Mouse (Mus musculus): ENCODE data around the gene Nkx6-1. TPM values are rescaled to one million over a fixed set of nuclear protein-coding genes. Genes with fewer than 3 reads are reported as not detected.
A peak's percentile ranks its signal among the peaks of the same experiment; 100 is the strongest.

Nkx6-1 gene
- polyA plus RNA-seq, 1 experiment from 2014 or later, result 7.5 TPM

DNA sequence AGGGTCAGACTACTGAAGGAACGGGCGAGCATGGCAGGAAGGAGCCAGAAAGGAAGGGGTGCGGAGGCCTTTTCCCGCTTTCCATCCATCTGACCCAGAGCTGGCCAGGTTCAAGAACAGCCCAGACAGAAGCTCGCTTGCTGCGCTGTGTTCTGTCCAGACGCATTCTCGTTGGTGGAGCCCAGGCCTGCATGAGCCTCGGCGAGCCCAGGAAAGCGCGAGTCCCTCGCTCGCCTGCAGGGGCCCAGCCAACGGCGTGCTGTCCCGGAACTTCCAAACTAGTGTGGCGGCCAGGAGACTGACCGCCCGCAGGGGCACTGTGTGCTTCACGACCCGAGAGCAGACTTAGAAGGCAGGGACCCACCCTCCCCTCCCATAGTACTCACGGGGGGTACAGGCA is 1.6 kb downstream of the Nkx6-1 start:
- H3K9me3 ChIP-seq (ENCODE audit: control insufficient read depth, low read length), result no peaks in the 10 kb centered on the region
- H3K36me3 ChIP-seq (ENCODE audit: control insufficient read depth, insufficient read depth, low read length), result no peaks in the 10 kb centered on the region
- peak; percentile 80 for DNase-seq (ENCODE audit: low spot score)
- under 1% methylated on average over 23 of the region's 23 CpGs for WGBS
- peaks cover 14% of the 10 kb centered on the region for H3K4me1 ChIP-seq (ENCODE audit: control insufficient read depth, insufficient read depth, low read length)
- no peak for ATAC-seq (ENCODE audit: insufficient read depth, low FRiP score, low TSS enrichment)
- H3K9ac ChIP-seq (ENCODE audit: low read length), result peak overlapping the region; percentile 62
- H3K4me3 ChIP-seq (ENCODE audit: low read depth, low read length), result peak overlapping the region; percentile 43
- H3K27me3 ChIP-seq (ENCODE audit: control insufficient read depth, insufficient read depth, low read length), result peaks cover 98% of the 10 kb centered on the region
- peak overlapping the region; percentile 77; the same call in 1 of the 2 replicates for H3K27ac ChIP-seq (ENCODE audit: low read depth, low read length)
- peak overlapping the region; percentile 43 for H3K4me2 ChIP-seq (ENCODE audit: low read depth)

DNA sequence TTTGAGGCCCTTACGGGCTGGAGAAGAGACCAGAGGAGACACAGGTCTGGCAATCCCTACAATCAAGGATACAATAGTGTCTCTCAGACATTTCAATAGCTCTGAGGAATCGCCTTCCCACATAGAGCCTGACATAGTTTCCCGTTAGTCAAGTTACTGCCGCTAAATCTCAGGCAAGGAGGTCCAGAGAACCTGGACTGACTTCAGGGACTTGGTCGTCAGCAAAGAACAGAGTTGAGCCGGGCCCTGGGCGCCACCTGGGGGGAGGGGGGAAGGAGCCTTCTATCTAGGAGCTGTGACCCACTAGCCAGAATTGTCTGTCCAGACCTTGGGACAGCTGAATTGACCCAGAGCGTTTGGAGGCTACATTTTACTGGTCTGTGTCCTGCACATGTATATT is 2.3 kb downstream of the Nkx6-1 start:
- ATAC-seq (ENCODE audit: insufficient read depth, low FRiP score, low TSS enrichment), result no peak
- H3K9ac ChIP-seq (ENCODE audit: low read length), result peak overlapping the region; percentile 62
- peak overlapping the region; percentile 43 for H3K4me3 ChIP-seq (ENCODE audit: low read depth, low read length)
- DNase-seq (ENCODE audit: low spot score), result peak; percentile 34
- no peaks in the 10 kb centered on the region for H3K36me3 ChIP-seq (ENCODE audit: control insufficient read depth, insufficient read depth, low read length)
- WGBS, result under 1% methylated on average over 8 of the region's 8 CpGs
- peaks cover 14% of the 10 kb centered on the region for H3K4me1 ChIP-seq (ENCODE audit: control insufficient read depth, insufficient read depth, low read length)
- H3K27ac ChIP-seq (ENCODE audit: low read depth, low read length), result no peak overlapping the region
- no peaks in the 10 kb centered on the region for H3K9me3 ChIP-seq (ENCODE audit: control insufficient read depth, low read length)
- peak overlapping the region; percentile 36 for H3K4me2 ChIP-seq (ENCODE audit: low read depth)
- H3K27me3 ChIP-seq (ENCODE audit: control insufficient read depth, insufficient read depth, low read length), result peaks cover 96% of the 10 kb centered on the region

DNA sequence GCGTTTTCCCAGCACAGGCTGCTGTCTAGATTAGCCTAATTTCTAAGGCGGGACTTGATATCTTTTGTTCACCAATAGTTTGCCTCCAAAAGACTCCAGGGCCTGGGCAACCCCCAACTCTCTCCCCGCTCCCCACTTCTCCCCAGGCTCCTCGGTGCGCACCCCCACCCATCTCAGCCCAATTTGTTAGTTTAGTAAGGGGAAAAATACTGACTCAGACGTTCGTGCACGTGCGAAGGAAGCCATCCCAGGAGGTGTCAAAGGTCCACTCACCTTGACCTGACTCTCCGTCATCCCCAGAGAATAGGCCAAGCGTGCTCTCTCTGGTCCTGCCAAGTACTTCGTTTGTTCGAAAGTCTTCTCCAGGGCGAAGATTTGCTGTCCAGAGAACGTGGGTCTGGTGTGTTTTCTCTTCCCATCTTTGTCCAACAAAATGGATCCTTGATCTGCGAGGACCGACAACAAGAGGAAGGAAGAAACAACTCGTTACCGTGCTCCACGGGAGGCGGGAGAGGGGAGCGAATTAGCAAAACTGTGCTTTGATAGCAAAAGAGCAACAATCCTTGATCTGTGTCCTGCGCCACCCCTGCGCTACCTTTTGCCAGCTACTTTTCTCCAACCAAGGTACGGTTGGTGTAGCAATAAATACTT is 3.1 kb downstream of the Nkx6-1 start:
- peaks cover 14% of the 10 kb centered on the region for H3K4me1 ChIP-seq (ENCODE audit: control insufficient read depth, insufficient read depth, low read length)
- H3K27me3 ChIP-seq (ENCODE audit: control insufficient read depth, insufficient read depth, low read length), result peaks cover 96% of the 10 kb centered on the region
- H3K4me2 ChIP-seq (ENCODE audit: low read depth), result peak overlapping the region; percentile 36
- ATAC-seq (ENCODE audit: insufficient read depth, low FRiP score, low TSS enrichment) (no peak), DNase-seq (ENCODE audit: low spot score) (peak; percentile 50)
- H3K36me3 ChIP-seq (ENCODE audit: control insufficient read depth, insufficient read depth, low read length), result no peaks in the 10 kb centered on the region
- H3K9me3 ChIP-seq (ENCODE audit: control insufficient read depth, low read length), result no peaks in the 10 kb centered on the region
- under 1% methylated on average over 25 of the region's 25 CpGs for WGBS
- H3K27ac ChIP-seq (ENCODE audit: low read depth, low read length), result no peak overlapping the region
- H3K4me3 ChIP-seq (ENCODE audit: low read depth, low read length), result peak overlapping the region; percentile 43
- peak overlapping the region; percentile 32 for H3K9ac ChIP-seq (ENCODE audit: low read length)

DNA sequence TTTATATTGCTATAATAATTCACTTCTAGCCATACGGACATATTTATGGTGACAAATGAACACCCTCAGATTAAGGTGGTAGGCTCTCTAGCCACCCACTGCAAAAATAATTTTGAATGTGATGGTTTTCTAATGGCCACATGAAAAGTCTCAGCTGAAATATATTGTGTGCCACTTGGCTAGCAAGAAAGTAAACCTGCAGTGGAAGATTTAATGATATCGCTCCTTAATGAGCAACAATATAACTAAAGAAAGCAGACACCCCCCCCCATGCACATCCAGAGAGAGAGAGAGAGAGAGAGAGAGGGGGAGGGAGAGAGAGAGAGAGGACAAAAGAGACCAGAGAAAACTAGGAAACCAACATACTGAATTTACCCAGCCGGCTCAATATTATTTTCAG is 4.1 kb downstream of the Nkx6-1 start:
- Histone ChIP-seq H3K27ac (ENCODE audit: low read depth, low read length) (no peak overlapping the region), H3K9me3 (ENCODE audit: control insufficient read depth, low read length) (no peaks in the 10 kb centered on the region), H3K4me1 (ENCODE audit: control insufficient read depth, insufficient read depth, low read length) (peaks cover 16% of the 10 kb centered on the region), H3K9ac (ENCODE audit: low read length) (no peak overlapping the region), H3K4me3 (ENCODE audit: low read depth, low read length) (no peak overlapping the region), H3K36me3 (ENCODE audit: control insufficient read depth, insufficient read depth, low read length) (no peaks in the 10 kb centered on the region), H3K27me3 (ENCODE audit: control insufficient read depth, insufficient read depth, low read length) (peaks cover 96% of the 10 kb centered on the region), H3K4me2 (ENCODE audit: low read depth) (peak overlapping the region; percentile 2; the same call in 1 of the 2 replicates)
- 4% methylated on average over 3 of the region's 3 CpGs for WGBS
- ATAC-seq (ENCODE audit: insufficient read depth, low FRiP score, low TSS enrichment), result no peak
- DNase-seq (ENCODE audit: low spot score), result no peak

DNA sequence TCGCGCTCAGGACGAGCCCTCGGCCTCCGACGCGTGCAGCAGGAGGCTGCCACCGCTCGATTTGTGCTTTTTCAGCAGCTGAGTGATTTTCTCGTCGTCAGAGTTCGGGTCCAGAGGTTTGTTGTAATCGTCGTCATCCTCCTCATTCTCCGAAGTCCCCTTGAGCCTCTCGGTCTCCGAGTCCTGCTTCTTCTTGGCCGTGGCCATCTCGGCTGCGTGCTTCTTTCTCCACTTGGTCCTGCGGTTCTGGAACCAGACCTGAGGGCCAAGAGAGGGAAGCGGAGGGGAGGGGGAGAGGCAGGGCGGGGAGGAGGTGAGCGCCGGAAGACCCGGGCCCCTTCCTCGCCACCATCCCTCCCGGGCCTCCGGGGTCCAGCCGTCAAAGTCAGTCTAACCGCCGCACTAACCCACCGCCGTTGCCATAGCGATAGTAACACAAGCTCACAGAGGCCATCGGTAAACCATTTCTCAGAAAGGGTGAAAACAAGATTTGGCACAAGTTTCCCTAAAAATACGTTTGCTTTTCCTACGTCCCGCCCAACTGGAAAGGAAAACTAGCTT is 5.3 kb downstream of the Nkx6-1 start:
- peaks cover 92% of the 10 kb centered on the region for H3K27me3 ChIP-seq (ENCODE audit: control insufficient read depth, insufficient read depth, low read length)
- H3K9ac ChIP-seq (ENCODE audit: low read length), result peak overlapping the region; percentile 47
- H3K4me1 ChIP-seq (ENCODE audit: control insufficient read depth, insufficient read depth, low read length), result peaks cover 14% of the 10 kb centered on the region
- DNase-seq (ENCODE audit: low spot score) (peak; percentile 77), ATAC-seq (ENCODE audit: insufficient read depth, low FRiP score, low TSS enrichment) (peak; percentile 51; the same call in 1 of the 2 replicates)
- peak overlapping the region; percentile 28 for H3K4me3 ChIP-seq (ENCODE audit: low read depth, low read length)
- H3K4me2 ChIP-seq (ENCODE audit: low read depth), result peak overlapping the region; percentile 42
- WGBS, result 1% methylated on average over 39 of the region's 39 CpGs
- no peaks in the 10 kb centered on the region for H3K36me3 ChIP-seq (ENCODE audit: control insufficient read depth, insufficient read depth, low read length)
- H3K9me3 ChIP-seq (ENCODE audit: control insufficient read depth, low read length), result no peaks in the 10 kb centered on the region
- H3K27ac ChIP-seq (ENCODE audit: low read depth, low read length), result 0 out of 2 replicates have a peak overlapping the region, but pooled peaks have one; percentile 44

DNA sequence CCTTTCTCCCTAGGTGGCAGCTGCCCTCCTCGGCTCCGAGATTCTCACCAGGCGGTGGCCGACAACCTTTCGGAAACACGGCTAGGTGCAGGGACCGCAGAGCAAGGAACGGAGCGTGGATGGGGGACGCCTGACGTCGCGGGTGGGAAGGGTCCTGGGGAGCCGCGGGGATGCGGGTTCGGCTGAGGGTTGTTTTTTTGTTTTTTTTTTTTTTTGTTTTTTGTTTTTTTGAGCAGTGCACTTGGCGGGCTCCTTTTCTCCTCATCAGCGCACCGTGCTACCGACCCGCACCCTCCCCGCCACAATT is 5.9 kb downstream of the Nkx6-1 start:
- ATAC-seq (ENCODE audit: insufficient read depth, low FRiP score, low TSS enrichment) (no peak), DNase-seq (ENCODE audit: low spot score) (peak; percentile 45)
- 1% methylated on average over 23 of the region's 23 CpGs for WGBS
- peak overlapping the region; percentile 42 for H3K4me2 ChIP-seq (ENCODE audit: low read depth)
- peaks cover 11% of the 10 kb centered on the region; the same call in 1 of the 2 replicates for H3K4me1 ChIP-seq (ENCODE audit: control insufficient read depth, insufficient read depth, low read length)
- H3K9ac ChIP-seq (ENCODE audit: low read length), result peak overlapping the region; percentile 47; the same call in 1 of the 2 replicates
- H3K27ac ChIP-seq (ENCODE audit: low read depth, low read length), result no peak overlapping the region
- H3K4me3 ChIP-seq (ENCODE audit: low read depth, low read length), result peak overlapping the region; percentile 28
- no peaks in the 10 kb centered on the region for H3K9me3 ChIP-seq (ENCODE audit: control insufficient read depth, low read length)
- peaks cover 92% of the 10 kb centered on the region for H3K27me3 ChIP-seq (ENCODE audit: control insufficient read depth, insufficient read depth, low read length)
- no peaks in the 10 kb centered on the region for H3K36me3 ChIP-seq (ENCODE audit: control insufficient read depth, insufficient read depth, low read length)

DNA sequence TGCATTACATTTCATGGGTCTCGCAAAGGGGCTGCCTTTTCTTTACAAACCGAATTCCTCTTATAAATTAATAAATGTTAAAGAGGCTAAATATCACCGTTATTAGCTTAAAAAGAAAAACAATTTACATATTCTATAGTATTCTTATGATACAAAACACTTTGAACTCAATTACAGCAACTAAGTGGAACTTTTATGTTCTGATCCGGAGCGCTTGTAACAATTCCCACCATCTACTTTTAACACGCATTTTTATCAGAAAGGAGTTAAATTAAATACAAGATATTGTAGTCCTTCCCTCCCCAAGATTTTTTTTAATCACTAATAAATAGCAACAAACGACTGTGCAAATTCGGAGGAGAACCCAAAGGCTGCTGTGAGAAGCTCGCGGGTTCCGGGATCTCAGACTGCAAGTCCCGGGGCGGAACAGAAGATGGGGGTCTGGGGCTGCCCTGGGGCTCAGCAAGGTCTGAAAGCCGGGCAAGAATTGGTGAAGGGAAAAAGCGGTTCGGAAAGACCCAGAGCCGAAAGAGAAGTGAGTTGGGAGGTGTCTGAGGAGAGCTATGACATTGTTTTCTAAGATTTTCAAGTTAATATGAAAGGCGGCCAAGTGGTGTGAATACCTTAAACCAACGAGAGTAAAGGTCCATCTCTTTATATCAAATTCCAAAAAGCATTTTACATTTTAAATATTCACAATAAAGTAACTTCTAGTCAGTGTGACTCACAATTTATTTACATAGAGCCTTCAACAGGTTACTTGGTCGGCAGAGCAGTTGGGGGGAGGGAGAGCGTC is 6.4 kb downstream of the Nkx6-1 start:
- peaks cover 5% of the 10 kb centered on the region; the same call in 1 of the 2 replicates for H3K4me1 ChIP-seq (ENCODE audit: control insufficient read depth, insufficient read depth, low read length)
- WGBS, result 2% methylated on average over 21 of the region's 21 CpGs
- peaks cover 92% of the 10 kb centered on the region for H3K27me3 ChIP-seq (ENCODE audit: control insufficient read depth, insufficient read depth, low read length)
- H3K27ac ChIP-seq (ENCODE audit: low read depth, low read length), result no peak overlapping the region
- no peak overlapping the region; the same call in 1 of the 2 replicates for H3K9ac ChIP-seq (ENCODE audit: low read length)
- DNase-seq (ENCODE audit: low spot score) (no peak), ATAC-seq (ENCODE audit: insufficient read depth, low FRiP score, low TSS enrichment) (no peak)
- no peaks in the 10 kb centered on the region for H3K9me3 ChIP-seq (ENCODE audit: control insufficient read depth, low read length)
- H3K4me2 ChIP-seq (ENCODE audit: low read depth), result peak overlapping the region; percentile 42; the same call in 1 of the 2 replicates
- H3K36me3 ChIP-seq (ENCODE audit: control insufficient read depth, insufficient read depth, low read length), result no peaks in the 10 kb centered on the region
- peak overlapping the region; percentile 28 for H3K4me3 ChIP-seq (ENCODE audit: low read depth, low read length)

DNA sequence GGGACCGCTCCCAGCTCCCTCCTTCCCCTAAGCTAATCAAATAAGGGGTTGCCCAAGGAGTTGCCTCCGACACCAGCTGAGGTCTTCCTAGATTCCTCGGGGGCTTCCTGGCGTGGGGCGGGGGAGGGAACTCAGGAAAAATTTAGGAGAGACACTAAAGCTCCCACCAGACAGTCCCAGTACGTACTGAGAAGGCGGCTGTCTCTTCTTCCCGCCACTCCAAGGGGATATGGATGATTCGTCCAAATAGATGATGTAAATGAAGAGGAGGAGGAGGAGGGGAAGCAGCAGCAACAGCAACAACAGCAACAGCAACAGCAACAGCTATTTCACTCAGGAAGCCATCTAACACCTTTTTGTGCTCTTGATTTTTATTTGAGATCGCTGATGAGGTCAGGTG is 7.1 kb downstream of the Nkx6-1 start:
- 1% methylated on average over 10 of the region's 10 CpGs for whole genome bisulfite sequencing
- Histone ChIP-seq H3K27me3 (ENCODE audit: control insufficient read depth, insufficient read depth, low read length) (peaks cover 91% of the 10 kb centered on the region), H3K4me3 (ENCODE audit: low read depth, low read length) (0 out of 2 replicates have a peak overlapping the region, but pooled peaks have one; percentile 8), H3K4me1 (ENCODE audit: control insufficient read depth, insufficient read depth, low read length) (peaks cover 4% of the 10 kb centered on the region; the same call in 1 of the 2 replicates), H3K4me2 (ENCODE audit: low read depth) (peak overlapping the region; percentile 10), H3K27ac (ENCODE audit: low read depth, low read length) (no peak overlapping the region), H3K36me3 (ENCODE audit: control insufficient read depth, insufficient read depth, low read length) (no peaks in the 10 kb centered on the region), H3K9ac (ENCODE audit: low read length) (peak overlapping the region; percentile 7; the same call in 1 of the 2 replicates), H3K9me3 (ENCODE audit: control insufficient read depth, low read length) (no peaks in the 10 kb centered on the region)
- DNase-seq (ENCODE audit: low spot score), result peak; percentile 40
- ATAC-seq (ENCODE audit: insufficient read depth, low FRiP score, low TSS enrichment), result no peak
